Mouse (Mus musculus) adrenal gland, postnatal 10 days (tissue): Measurements from ENCODE around the gene Rsph10b. TPM values are rescaled to one million over a fixed set of nuclear protein-coding genes. Genes with fewer than 3 reads are reported as not detected.

Experiments used
- DNase-seq: peaks from one replicate; pipeline ENCODE4 v3.0.0; 2021; ENCODE audit warnings: mixed read lengths
- total RNA-seq, 2 experiments: library from RNA; stranded (reverse); gene quantifications; 2 replicates each; pipeline ENCODE4 v1.2.3; 2021

Gene Rsph10b
- total RNA-seq, 2 experiments from 2014 or later: 0.78 to 1.2 TPM

DNA sequence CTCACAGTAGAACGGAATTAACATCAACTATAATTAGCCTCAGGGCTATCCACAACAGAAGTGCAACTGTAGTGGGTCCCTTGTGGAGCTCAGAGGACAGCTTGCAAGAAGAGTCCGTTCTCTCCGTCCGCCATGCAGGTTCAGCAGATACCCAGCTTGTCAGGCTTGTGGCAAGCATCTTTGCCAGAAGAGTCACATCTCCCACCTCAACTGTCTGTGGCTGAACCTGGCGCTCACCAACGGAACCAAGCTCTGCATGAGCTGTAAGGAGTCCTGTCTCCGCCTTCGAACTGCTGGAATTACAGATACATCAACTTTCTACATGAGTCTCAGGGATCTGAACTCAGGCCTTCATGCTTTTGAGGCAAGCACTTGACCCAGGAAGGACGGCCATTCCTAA is 3.3 kb downstream of the Rsph10b start:
- no peak for DNase-seq

GRCm38 (mm10) chr5:143941588-143941987 is 8.8 kb downstream of the Rsph10b start:
- DNase-seq: no peak

DNA sequence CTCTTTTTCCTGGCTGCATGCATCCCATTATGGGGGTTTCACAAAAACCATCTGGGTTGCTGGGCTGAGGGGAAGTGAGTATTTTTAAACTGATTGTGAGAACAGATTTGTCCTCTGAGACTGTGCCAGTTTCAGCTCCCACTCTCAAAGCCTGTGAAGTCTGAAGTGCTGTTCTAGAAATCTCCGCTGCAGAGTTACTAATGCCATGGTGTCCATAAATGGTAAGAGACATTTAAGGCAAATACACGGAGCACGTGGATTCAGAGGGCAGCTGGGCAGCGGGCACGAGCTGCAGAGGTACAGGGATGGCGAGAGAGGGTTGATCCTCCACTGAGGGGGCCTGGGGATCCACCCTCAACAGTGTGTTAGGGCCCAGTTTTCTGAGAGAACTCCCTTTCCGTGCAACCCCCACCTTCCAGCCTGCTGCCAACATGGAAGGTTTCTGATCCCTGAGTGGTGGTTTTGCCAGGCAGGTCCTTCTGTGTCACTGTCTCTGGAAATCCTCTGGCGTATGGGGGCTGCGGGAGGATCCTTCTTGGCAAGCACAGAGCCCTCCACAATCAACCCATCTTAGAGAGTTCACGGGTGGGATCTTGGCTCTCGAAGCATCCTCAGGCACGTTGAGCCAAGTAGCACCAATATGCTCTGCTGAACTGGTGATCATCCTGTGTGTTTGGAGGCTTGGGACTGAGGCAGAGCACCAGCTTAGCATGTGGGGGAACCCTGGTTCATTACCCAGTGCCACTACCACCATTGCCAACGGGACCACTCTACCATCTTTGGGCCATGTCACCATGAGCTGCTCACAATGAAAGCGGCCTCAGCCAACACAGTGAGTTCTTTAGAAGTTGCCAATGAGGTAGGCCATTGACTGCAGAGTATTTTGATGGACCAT is 10.6 kb downstream of the Rsph10b start:
- DNase-seq: no peak

DNA sequence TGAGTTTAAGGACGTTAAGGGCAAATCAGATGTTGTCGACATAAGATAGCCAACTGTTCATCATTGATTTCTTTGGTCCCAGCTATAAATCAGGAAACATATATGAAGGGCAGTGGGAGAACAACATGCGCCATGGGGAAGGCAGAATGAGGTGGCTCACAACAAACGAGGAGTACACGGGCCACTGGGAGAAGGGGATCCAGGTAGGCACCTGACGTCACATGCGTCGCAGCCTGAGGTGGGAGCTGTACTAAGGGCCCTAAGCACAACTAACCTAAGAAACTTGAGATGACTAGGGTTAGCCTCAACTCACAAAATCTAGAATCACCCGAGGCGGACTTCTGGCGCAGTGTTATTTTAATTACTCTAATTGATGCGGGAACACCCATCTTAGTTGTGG is 15.5 kb downstream of the Rsph10b start:
- no peak for DNase-seq

DNA sequence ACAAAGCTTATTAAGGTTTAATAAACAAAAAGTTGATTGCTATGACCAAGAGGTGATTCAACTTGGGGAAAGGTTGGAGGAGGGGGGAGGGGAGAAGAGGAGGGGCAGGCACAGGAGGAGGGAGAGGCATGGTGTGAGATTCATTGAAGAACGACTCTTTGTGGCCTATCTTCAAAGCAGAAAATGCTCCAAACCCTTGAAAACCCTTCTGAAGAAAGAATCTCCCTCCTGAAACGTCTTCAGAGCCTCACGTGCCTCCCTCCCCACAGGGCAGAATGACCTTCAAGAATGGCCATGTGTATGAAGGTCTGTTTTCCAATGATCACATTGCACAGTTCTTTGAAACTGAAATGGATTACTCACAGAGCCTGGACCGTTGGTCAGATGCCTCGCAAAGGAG is 17.2 kb downstream of the Rsph10b start:
- DNase-seq: no peak

DNA sequence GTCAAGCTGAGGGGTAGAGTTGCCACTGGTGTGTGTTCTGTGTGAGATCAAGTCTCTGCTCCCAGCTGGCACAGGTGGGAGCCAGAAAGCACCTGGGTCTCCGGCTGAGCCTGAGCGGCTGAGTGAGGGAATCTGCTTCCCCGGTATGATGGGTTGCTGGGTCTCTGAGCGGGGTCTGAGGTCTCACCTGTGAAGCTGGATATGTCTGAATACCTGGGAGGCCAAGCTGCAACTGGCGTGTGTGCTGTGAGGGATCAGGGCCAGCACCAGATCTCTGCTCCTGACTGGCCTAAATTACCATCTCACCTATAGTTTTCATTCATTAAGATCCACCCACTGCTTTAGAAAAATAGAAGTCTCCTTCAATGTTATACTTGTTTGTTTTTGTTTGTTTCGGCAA is 24.3 kb downstream of the Rsph10b start:
- DNase-seq: no peak

DNA sequence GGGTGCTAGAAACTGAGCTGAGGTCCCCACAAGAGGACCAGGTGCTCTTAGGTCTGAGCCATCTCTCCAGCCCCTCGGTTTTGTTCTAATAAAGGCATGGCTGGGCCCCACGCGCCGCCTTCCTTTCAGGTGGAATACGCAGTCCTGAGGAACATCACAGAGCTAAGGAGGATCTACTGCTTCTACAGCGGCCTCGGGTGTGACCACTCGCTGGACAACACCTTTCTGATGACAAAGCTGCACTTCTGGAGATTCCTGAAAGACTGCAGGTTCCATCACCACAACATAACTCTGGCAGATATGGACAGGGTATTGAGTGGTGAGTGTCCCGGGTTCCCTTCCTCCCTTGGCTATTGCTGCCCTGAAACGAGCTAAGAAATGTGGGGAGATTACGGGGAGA is 26.7 kb downstream of the Rsph10b start:
- DNase-seq: no peak

GRCm38 (mm10) chr5:143961176-143961575 is 28.3 kb downstream of the Rsph10b start:
- no peak for DNase-seq

- DNase-seq: peak; percentile 78
Observed at GRCm38 (mm10) chr5:143965586-143966345, 32.9 kb downstream of the Rsph10b start.

DNA sequence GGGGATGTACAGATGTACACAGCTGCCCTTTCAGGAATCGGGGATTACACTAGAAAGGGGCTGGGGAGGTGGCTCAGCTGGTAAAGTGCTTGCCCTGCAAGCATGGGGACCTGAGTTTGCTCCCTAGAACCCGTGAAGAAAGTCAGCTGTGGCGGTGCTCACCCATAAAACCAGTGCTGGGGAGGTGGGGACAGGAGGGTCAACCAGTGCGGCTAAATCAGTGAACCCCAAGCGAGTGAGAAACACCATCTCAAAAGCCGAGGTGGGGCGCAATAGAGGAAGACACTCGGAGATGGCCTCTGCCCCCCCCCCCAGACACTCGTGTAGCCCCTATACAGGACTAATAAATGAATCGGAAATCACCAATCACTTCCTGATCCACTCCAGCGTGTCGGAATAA is 33.8 kb downstream of the Rsph10b start:
- DNase-seq: no peak

DNA sequence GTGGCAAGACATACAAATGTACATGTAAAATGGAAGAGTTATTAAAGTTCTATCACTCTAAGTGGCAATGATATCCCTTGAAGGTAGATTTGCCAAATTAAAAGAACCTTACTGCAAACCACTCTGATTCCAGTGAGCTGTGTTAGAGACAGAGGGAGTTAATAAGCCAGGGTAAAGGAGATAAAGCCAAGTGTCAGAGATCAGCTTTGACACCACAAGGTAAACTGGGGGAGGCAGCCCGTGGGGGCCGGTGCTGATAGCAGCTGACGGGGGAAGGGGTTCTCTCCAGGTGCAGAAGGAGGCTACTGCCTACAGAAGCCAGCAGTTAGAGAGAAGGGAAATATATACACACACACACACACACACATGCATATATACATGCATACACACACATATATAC is 39.8 kb downstream of the Rsph10b start:
- DNase-seq: no peak

DNA sequence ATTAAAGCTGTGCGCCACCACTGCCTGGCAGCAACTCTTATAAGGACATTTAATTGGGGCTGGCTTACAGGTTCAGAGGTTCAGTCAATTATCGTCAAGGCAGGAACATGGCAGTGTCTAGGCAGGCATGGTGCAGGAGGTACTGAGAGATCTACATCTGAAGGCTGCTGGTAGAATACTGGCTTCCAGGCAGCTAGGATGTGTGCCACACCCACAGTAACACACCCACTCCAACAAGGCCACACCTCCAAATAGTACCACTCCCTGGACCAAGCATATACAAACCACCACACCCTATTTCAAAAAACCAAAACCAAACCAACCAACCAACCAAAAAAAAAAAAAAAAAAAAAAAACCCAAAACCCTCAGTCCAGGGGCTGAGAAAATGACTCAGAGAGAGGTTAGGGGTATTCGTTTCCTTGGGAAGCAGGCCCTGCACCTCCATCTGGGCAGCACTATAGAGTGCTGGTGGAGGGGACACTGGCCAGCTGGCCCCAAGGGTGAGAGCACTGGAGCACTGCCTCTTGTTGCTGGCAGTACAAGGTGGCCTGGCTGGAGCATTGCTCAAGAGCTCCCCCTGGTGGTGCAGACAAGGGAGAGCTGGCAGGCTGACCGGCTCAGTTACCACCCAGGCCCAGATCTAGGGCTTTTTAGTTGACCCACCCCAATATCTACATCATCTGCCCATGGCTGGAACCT is 42.2 kb downstream of the Rsph10b start:
- peak; percentile 81 for DNase-seq

- DNase-seq: no peak
Observed at GRCm38 (mm10) chr5:143975631-143975933, 42.7 kb downstream of the Rsph10b start.

DNA sequence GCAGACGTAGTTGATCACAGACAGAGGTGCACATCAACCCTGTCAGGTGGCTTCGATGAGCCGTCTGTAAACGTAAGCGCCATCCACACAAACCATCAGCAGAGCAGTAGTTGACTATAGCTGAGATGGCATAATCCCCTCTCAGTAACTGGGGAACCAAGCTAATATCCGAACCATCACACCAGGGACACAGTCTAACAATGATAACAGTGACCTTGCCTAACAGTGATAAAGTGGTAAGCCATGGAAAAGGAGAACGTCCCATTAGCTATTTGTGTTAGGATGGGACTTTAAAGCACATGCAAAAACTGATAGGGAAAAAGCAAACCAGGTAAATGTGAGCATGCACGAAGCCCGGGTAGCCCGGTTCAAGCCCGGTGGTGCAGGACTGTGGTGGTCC is 43.4 kb downstream of the Rsph10b start:
- no peak for DNase-seq

GRCm38 (mm10) chr5:143976726-143977431 is 44.0 kb downstream of the Rsph10b start:
- DNase-seq: no peak

GRCm38 (mm10) chr5:143980858-143981257 is 48.0 kb downstream of the Rsph10b start:
- DNase-seq: no peak

- no peak for DNase-seq
Observed at GRCm38 (mm10) chr5:143982361-143982760, 49.5 kb downstream of the Rsph10b start.

- DNase-seq: peak; percentile 80
Observed at GRCm38 (mm10) chr5:143985381-143985780, 52.5 kb downstream of the Rsph10b start.

DNA sequence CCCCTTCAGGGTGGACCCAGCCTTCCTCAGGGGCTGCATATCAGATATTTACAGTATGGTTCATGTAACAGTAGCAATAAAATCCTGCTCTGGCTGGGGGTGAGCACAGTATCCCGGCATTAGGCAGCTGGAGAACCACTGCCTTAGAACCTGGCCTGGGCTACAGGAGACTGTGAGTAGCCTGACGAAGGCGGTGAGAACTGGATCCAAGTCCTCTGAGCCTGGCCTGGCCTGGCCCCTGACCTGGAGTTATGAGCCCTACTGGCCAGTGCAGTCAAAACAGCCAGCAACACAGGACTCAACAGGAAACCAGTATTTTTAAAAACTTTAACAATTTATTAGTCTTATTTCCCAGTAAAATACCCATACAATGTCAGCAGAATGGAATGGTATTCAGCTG is 54.8 kb downstream of the Rsph10b start:
- DNase-seq: no peak

DNA sequence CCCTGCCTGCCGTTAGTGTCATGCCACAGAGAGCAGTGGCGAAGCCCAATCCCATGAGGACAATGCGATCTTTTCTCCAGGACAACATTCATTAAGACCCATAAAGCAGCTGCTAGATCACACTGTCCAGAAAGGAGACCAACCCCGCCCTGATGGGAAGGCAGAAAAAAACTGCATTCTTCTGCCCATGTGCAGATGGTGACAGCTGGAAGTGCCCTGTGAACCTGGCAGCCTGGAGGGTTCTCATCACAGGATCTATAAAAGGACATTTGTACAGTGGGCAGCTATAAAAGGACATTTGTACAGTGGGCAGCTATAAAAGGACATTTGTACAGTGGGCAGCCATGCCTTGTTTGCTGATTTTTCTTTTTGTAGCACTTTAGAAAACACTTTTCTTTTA is 56.2 kb downstream of the Rsph10b start:
- DNase-seq: no peak

DNA sequence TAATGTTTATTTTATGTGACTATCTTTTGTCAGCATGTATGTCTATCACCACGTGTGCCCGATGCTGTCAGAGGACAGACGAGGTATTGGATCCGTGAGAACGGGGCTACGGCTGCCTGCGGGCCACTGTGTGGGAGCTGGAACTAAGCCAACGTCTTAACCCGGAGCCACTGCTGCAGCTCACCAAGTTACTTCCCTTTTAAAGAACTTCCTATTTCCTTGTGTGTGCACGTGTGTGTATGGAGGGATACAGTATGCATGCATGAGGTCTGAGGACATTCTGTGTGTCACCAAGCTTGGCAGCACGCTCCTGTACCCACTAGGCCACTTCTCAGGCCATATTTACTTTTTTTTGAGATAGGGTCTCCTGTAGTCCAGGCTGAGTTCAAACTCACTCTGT is 57.3 kb downstream of the Rsph10b start:
- DNase-seq: no peak

DNA sequence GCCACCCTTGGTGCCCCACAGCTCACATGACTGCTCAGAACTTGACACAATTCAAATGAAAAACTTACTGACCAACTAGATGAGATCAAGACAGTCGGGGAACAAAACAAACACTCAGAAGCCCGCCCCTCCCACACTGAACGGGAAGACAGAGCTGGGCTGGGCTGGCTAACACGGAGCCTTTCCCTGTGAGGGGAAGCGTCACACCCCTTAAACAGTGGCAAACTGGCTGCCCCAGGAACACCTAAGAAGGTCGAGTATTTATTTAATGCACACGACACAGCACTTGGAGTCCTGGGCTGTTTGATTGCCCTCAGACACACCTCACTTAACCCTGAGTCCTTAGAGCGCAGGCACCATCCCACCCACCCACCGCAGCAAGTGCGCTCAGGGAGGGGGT is 59.8 kb downstream of the Rsph10b start:
- DNase-seq: no peak
